8 mouse cellular contexts compared by ENCODE assay signal in the genomic region with DNA sequence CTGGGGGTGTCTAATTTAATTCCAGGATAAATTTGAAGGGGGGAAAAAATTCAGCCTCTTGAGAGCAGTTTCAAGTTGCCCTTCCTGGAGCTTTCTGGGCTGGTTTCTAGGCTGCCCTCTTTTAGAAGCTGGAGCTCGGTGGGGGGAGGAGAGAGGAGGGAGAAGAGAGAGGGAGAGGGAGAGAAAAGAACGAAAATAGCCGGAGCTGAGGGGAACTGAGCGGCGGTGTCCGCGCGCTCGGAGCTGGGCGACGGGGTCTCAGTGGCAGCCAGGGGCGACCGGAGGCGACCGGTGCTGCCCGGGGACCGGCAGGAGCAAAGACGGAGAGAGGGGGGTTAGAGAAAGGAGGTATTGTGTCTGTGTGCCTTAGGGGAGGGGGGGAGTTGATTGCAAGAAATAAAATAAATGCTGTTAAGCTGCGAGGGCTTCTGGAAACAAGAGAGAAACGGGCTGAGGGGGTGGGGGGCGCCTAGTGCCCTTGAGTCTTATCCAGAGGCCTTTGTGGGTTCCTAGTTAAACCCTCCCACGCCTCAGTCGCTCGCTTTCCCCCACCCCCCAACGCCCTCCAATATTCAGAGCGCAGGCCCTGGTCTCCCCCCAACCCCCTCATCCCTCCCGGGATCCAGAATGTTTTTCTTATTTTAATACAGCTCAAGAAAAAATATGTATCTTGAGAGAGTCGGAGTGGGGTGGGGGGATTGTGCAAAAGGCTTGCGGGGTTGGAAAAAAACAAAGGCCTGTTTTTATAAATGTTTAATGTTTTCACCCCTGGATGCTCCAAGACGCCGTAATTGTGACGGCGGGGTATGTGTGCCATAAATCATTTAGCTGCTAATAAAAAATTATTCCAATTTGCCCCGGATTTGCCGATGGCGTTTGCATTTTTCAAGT. TPM values are rescaled to one million over a fixed set of nuclear protein-coding genes. Genes with fewer than 3 reads are reported as not detected.
A peak's percentile ranks its signal among the peaks of the same experiment; 100 is the strongest.
DNase-seq lines count a peak whose midpoint lies in the region; ATAC-seq and TF ChIP-seq lines count a peak whose summit lies in the region.

No protein-coding gene starts in this region.

- DNase-seq in G1E (ENCODE audit: low spot score) = peak; percentile 33
- peak; percentile 93 for DNase-seq in brain, embryonic 18.5 days (ENCODE audit: low read depth, low spot score)
- DNase-seq in forebrain, postnatal 0 days = peak; percentile 92
- peak; percentile 80 for DNase-seq in heart, postnatal 4 days
- peak; percentile 68 to 81 for DNase-seq in layer of hippocampus, adult 8-10 months (ENCODE audit: low spot score in 2 of 2)
- DNase-seq in lung, adult 2 months = peak; percentile 74
- DNase-seq in ovary, postnatal 36 days (ENCODE audit: low spot score) = peak; percentile 70
- DNase-seq in T-cell, adult 2 months (ENCODE audit: low spot score) = no peak

- peak; percentile 62; the same call in 1 of the 2 replicates for TF ChIP-seq POLR2A in lung, adult 2 months (IDR thresholded peaks at IDR 0.05; ENCODE audit: borderline replicate concordance, extremely low read depth, low read depth, low read length)

- peak overlapping the region; percentile 73 for H3K4me3 ChIP-seq in G1E (ENCODE audit: low read depth, low read length)
- peak overlapping the region; percentile 83 for H3K4me3 ChIP-seq in forebrain, postnatal 0 days (ENCODE audit: low read depth, low read length)
- peak overlapping the region; percentile 89 for H3K4me3 ChIP-seq in lung, adult 2 months (replicated peaks; ENCODE audit: extremely low read depth, low read depth, low read length)

- H3K27me3 ChIP-seq in G1E (ENCODE audit: insufficient read depth, low read length) = peaks cover 82% of the 10 kb centered on the region
- no peaks in the 10 kb centered on the region for H3K27me3 ChIP-seq in forebrain, postnatal 0 days (ENCODE audit: insufficient read depth, low read length)

- peaks cover 62% of the 10 kb centered on the region for H3K4me1 ChIP-seq in G1E (ENCODE audit: insufficient read depth, low read depth, low read length)
- H3K4me1 ChIP-seq in forebrain, postnatal 0 days (ENCODE audit: insufficient read depth) = peaks cover 16% of the 10 kb centered on the region
- H3K4me1 ChIP-seq in lung, adult 2 months (ENCODE audit: control insufficient read depth, insufficient read depth, low read length) = 0 out of 2 replicates have a peak, but pooled peaks cover 2% of the 10 kb centered on the region

- H3K27ac ChIP-seq in forebrain, postnatal 0 days (ENCODE audit: low read depth, low read length) = peak overlapping the region; percentile 100

- under 1% methylated on average over 34 of the region's 36 CpGs for WGBS in forebrain, postnatal 0 days
- under 1% methylated on average over 36 of the region's 36 CpGs for WGBS in lung, adult 2 months

- peak overlapping the region; percentile 88 for H3K4me2 ChIP-seq in forebrain, postnatal 0 days (ENCODE audit: low read depth)

- peak overlapping the region; percentile 98 for H3K9ac ChIP-seq in forebrain, postnatal 0 days

- H3K9me3 ChIP-seq in G1E (replicated peaks) = peaks cover 21% of the 10 kb centered on the region
- no peaks in the 10 kb centered on the region for H3K9me3 ChIP-seq in forebrain, postnatal 0 days (ENCODE audit: low read length)

- ATAC-seq in G1E (ENCODE audit: extremely low read depth, insufficient number of reproducible peaks, low FRiP score, poor library complexity, severe bottlenecking) = no peak
- ATAC-seq in forebrain, postnatal 0 days = peak; percentile 30

- no peaks in the 10 kb centered on the region for H3K36me3 ChIP-seq in G1E (replicated peaks)
- H3K36me3 ChIP-seq in forebrain, postnatal 0 days (ENCODE audit: insufficient read depth) = no peaks in the 10 kb centered on the region; the same call in 1 of the 2 replicates

- TF ChIP-seq CTCF in G1E (IDR thresholded peaks at IDR 0.05; ENCODE audit: low read depth, low read length) = no peak
- TF ChIP-seq CTCF in forebrain, postnatal 0 days (IDR thresholded peaks at IDR 0.05; ENCODE audit: low read depth) = no peak
- TF ChIP-seq CTCF in lung, adult 2 months (IDR thresholded peaks at IDR 0.05; ENCODE audit: insufficient read depth, low read length) = no peak

RNA-seq across cellular contexts. Expression of gene Tnrc18, which starts 2.2 kb away (rescaled TPM):
- total RNA-seq in G1E (2014; fragmentation: Nextera tagmentation) (30.2 and 36.3 TPM in 2 replicates), G1E (2017) (4.6 and 5.4 TPM in 2 replicates)
- polyA plus RNA-seq in G1E (2012) = 81.6 and 90.7 TPM in 2 replicates
- total RNA-seq in forebrain, postnatal 0 days (2014; rRNA removed) = 99.7 and 116 TPM in 2 replicates
- 14.9 and 23.4 TPM in 2 replicates for polyA plus RNA-seq in forebrain, postnatal 0 days (2015; fragmentation: Nextera tagmentation; extraction: Ambion mirVana)
- total RNA-seq in heart, postnatal 4 days (2021) = 100 to 1,000 TPM; 113 TPM
- total RNA-seq in layer of hippocampus, adult 8-10 months (2022) = 100 to 1,000 TPM; 131 to 153 (median 136) TPM
- 60.1 and 87.1 TPM in 2 replicates for polyA plus RNA-seq in lung, adult 2 months (2012; rRNA removed)
